ENCODE assay signal across 22 mouse cellular contexts in genomic region chr5:125460574-125460973, GRCm38 (mm10). TPM values are rescaled to one million over a fixed set of nuclear protein-coding genes. Genes with fewer than 3 reads are reported as not detected.
DNase-seq lines count a peak whose midpoint lies in the region; ATAC-seq and TF ChIP-seq lines count a peak whose summit lies in the region.
"Had no signal": no experiment of that assay in that cellular context is flagged by ENCODE, and none has a peak within 500 bp of the region (broad histone marks: within the 10 kb centered on the region; RNA-seq: fewer than 3 reads in every experiment).

No protein-coding gene starts in this region.

- H3K36me3 ChIP-seq in hindbrain, postnatal 0 days (ENCODE audit: insufficient read depth, low read length): 0 out of 2 replicates have a peak, but pooled peaks cover 4% of the 10 kb centered on the region
- peaks cover 2% of the 10 kb centered on the region; the same call in 1 of the 2 replicates for H3K36me3 ChIP-seq in hindbrain, embryonic 16.5 days (ENCODE audit: control insufficient read depth, insufficient read depth, low read length)
- peaks cover 2% of the 10 kb centered on the region; the same call in 1 of the 2 replicates for H3K36me3 ChIP-seq in liver, postnatal 0 days (replicated peaks; ENCODE audit: insufficient read depth, low read length)
- no peaks in the 10 kb centered on the region for H3K36me3 ChIP-seq in stomach, postnatal 0 days (ENCODE audit: control insufficient read depth, insufficient read depth, low read length)

- H3K27ac ChIP-seq in hindbrain, postnatal 0 days: no peak overlapping the region
- no peak overlapping the region for H3K27ac ChIP-seq in hindbrain, embryonic 16.5 days (ENCODE audit: low read depth, low read length)
- no peak overlapping the region for H3K27ac ChIP-seq in liver, postnatal 0 days (ENCODE audit: low read depth)
- H3K27ac ChIP-seq in stomach, postnatal 0 days (replicated peaks): no peak overlapping the region
- H3K27ac ChIP-seq: embryonic facial prominence, embryonic 13.5 days; forebrain, embryonic 15.5 days; hindbrain, embryonic 12.5 days; limb, embryonic 10.5 days; liver, embryonic 15.5 days had no signal

- no peaks in the 10 kb centered on the region for H3K9me3 ChIP-seq in hindbrain, postnatal 0 days (ENCODE audit: low read length)
- no peaks in the 10 kb centered on the region for H3K9me3 ChIP-seq in hindbrain, embryonic 16.5 days (ENCODE audit: control insufficient read depth, low read length)
- no peaks in the 10 kb centered on the region for H3K9me3 ChIP-seq in liver, postnatal 0 days (ENCODE audit: low read length)
- H3K9me3 ChIP-seq in stomach, postnatal 0 days (ENCODE audit: control insufficient read depth, low read length): no peaks in the 10 kb centered on the region
- H3K9me3 ChIP-seq: embryonic facial prominence, embryonic 13.5 days; forebrain, embryonic 15.5 days; hindbrain, embryonic 12.5 days; limb, embryonic 10.5 days; liver, embryonic 15.5 days had no signal

- H3K4me3 ChIP-seq in hindbrain, postnatal 0 days (ENCODE audit: low read length): no peak overlapping the region
- H3K4me3 ChIP-seq in hindbrain, embryonic 16.5 days (ENCODE audit: low read length): no peak overlapping the region
- no peak overlapping the region for H3K4me3 ChIP-seq in liver, postnatal 0 days (ENCODE audit: low read depth, low read length)
- H3K4me3 ChIP-seq in stomach, postnatal 0 days (ENCODE audit: low read depth, low read length): no peak overlapping the region
- H3K4me3 ChIP-seq: embryonic facial prominence, embryonic 13.5 days; forebrain, embryonic 15.5 days; hindbrain, embryonic 12.5 days; limb, embryonic 10.5 days; liver, embryonic 15.5 days had no signal

- no peaks in the 10 kb centered on the region for H3K27me3 ChIP-seq in hindbrain, postnatal 0 days (ENCODE audit: insufficient read depth, low read length)
- no peaks in the 10 kb centered on the region for H3K27me3 ChIP-seq in hindbrain, embryonic 16.5 days (replicated peaks; ENCODE audit: control insufficient read depth, insufficient read depth, low read length)
- no peaks in the 10 kb centered on the region for H3K27me3 ChIP-seq in liver, postnatal 0 days (ENCODE audit: insufficient read depth, low read length)
- H3K27me3 ChIP-seq in stomach, postnatal 0 days (ENCODE audit: control insufficient read depth, insufficient read depth, low read length): no peaks in the 10 kb centered on the region
- H3K27me3 ChIP-seq: CH12.LX; embryonic facial prominence, embryonic 13.5 days; forebrain, embryonic 15.5 days; hindbrain, embryonic 12.5 days; liver, embryonic 15.5 days had no signal

- 84% methylated on average over 3 of the region's 3 CpGs for WGBS in hindbrain, postnatal 0 days
- WGBS in hindbrain, embryonic 16.5 days: 85% methylated on average over 3 of the region's 3 CpGs
- WGBS in liver, postnatal 0 days (ENCODE audit: insufficient replicate concordance): 83% methylated on average over 3 of the region's 3 CpGs
- WGBS in stomach, postnatal 0 days: 81% methylated on average over 3 of the region's 3 CpGs

- DNase-seq in hindbrain, postnatal 0 days (ENCODE audit: low spot score): no peak
- no peak for DNase-seq in liver, postnatal 0 days
- DNase-seq in liver: no peak
- DNase-seq in CD4-positive helper T cell, adult 2 months (ENCODE audit: low read depth, low spot score): peak; percentile 29
- DNase-seq in stomach, postnatal 0 days (ENCODE audit: low spot score): no peak
- DNase-seq in embryo, embryonic 11 days: no peak
- DNase-seq: cerebellum, adult 9-10 months; heart, postnatal 14 days; lung, postnatal 36 days; right cerebral cortex, postnatal 14 days; spleen, adult 18-20 months; thymus, adult 18-20 months had no signal

- H3K4me2 ChIP-seq in hindbrain, postnatal 0 days (ENCODE audit: low read depth, low read length): no peak overlapping the region
- H3K4me2 ChIP-seq in hindbrain, embryonic 16.5 days (ENCODE audit: low read length): no peak overlapping the region
- no peak overlapping the region for H3K4me2 ChIP-seq in liver, postnatal 0 days (ENCODE audit: low read depth, low read length)
- H3K4me2 ChIP-seq in stomach, postnatal 0 days (replicated peaks; ENCODE audit: low read depth): no peak overlapping the region
- H3K4me2 ChIP-seq: embryonic facial prominence, embryonic 13.5 days; forebrain, embryonic 15.5 days; heart, embryonic 11.5 days; hindbrain, embryonic 12.5 days; liver, embryonic 15.5 days had no signal

- no peak overlapping the region for H3K9ac ChIP-seq in hindbrain, postnatal 0 days (replicated peaks; ENCODE audit: low read length)
- H3K9ac ChIP-seq in hindbrain, embryonic 16.5 days (ENCODE audit: low read depth, low read length): no peak overlapping the region
- H3K9ac ChIP-seq in liver, postnatal 0 days (replicated peaks): no peak overlapping the region
- no peak overlapping the region for H3K9ac ChIP-seq in stomach, postnatal 0 days (ENCODE audit: low read length)
- H3K9ac ChIP-seq: embryonic facial prominence, embryonic 13.5 days; forebrain, embryonic 15.5 days; hindbrain, embryonic 12.5 days; liver, embryonic 15.5 days had no signal

- TF ChIP-seq CTCF in hindbrain, postnatal 0 days (IDR thresholded peaks at IDR 0.05; ENCODE audit: low read depth): 0 out of 2 replicates have a peak, but pooled peaks have one; percentile 22
- TF ChIP-seq CTCF in liver, postnatal 0 days (IDR thresholded peaks at IDR 0.05; ENCODE audit: low read depth): peak; percentile 19; the same call in 1 of the 2 replicates
- peak; percentile 42 for TF ChIP-seq CTCF in stomach, postnatal 0 days (IDR thresholded peaks at IDR 0.05; ENCODE audit: low read depth)

- no peak for TF ChIP-seq EP300 in liver, postnatal 0 days (IDR thresholded peaks at IDR 0.05; ENCODE audit: low read depth)
- no peak for TF ChIP-seq EP300 in stomach, postnatal 0 days (optimal IDR thresholded peaks at IDR 0.05)

- 0 out of 2 replicates have a peak, but pooled peaks cover 5% of the 10 kb centered on the region for H3K4me1 ChIP-seq in hindbrain, postnatal 0 days (ENCODE audit: insufficient read depth, low read length)
- peaks cover 4% of the 10 kb centered on the region for H3K4me1 ChIP-seq in hindbrain, embryonic 16.5 days (ENCODE audit: control insufficient read depth, insufficient read depth, low read depth, low read length)
- H3K4me1 ChIP-seq in liver, postnatal 0 days (ENCODE audit: insufficient read depth): peaks cover 10% of the 10 kb centered on the region
- 0 out of 2 replicates have a peak, but pooled peaks cover 2% of the 10 kb centered on the region for H3K4me1 ChIP-seq in stomach, postnatal 0 days (replicated peaks; ENCODE audit: control insufficient read depth, insufficient read depth)

- ATAC-seq in hindbrain, postnatal 0 days: no peak
- ATAC-seq in hindbrain, embryonic 16.5 days: no peak
- no peak for ATAC-seq in liver, postnatal 0 days
- no peak for ATAC-seq in stomach, postnatal 0 days (ENCODE audit: low FRiP score, low TSS enrichment)
- ATAC-seq: forebrain, embryonic 15.5 days; intestine, embryonic 16.5 days; midbrain, embryonic 16.5 days had no signal

RNA-seq across cellular contexts. Expression of gene Aacs, which starts 15.0 kb away (rescaled TPM):
- total RNA-seq in hindbrain, postnatal 0 days (2014; rRNA removed): 124 and 125 TPM in 2 replicates
- 77.3 and 77.6 TPM in 2 replicates for polyA plus RNA-seq in hindbrain, postnatal 0 days (2015; fragmentation: Nextera tagmentation; extraction: Ambion mirVana)
- polyA plus RNA-seq in hindbrain, embryonic 16.5 days (2015; fragmentation: Nextera tagmentation; extraction: Ambion mirVana): 113 and 123 TPM in 2 replicates
- polyA plus RNA-seq in liver, postnatal 0 days (2015; fragmentation: Nextera tagmentation; extraction: Ambion mirVana): 3.8 and 4.6 TPM in 2 replicates
- 39.7 and 41.4 TPM in 2 replicates for polyA plus RNA-seq in stomach, postnatal 0 days (2015; fragmentation: Nextera tagmentation; extraction: Ambion mirVana)

RNA-seq across cellular contexts. Expression of gene Bri3bp, which starts 19.2 kb away (rescaled TPM):
- 89.3 and 91.2 TPM in 2 replicates for total RNA-seq in hindbrain, postnatal 0 days (2014; rRNA removed)
- 41.7 and 44.2 TPM in 2 replicates for polyA plus RNA-seq in hindbrain, postnatal 0 days (2015; fragmentation: Nextera tagmentation; extraction: Ambion mirVana)
- 40.2 and 42.5 TPM in 2 replicates for polyA plus RNA-seq in hindbrain, embryonic 16.5 days (2015; fragmentation: Nextera tagmentation; extraction: Ambion mirVana)
- polyA plus RNA-seq in liver, postnatal 0 days (2015; fragmentation: Nextera tagmentation; extraction: Ambion mirVana): 20.2 and 20.9 TPM in 2 replicates
- 25.3 and 27.9 TPM in 2 replicates for polyA plus RNA-seq in stomach, postnatal 0 days (2015; fragmentation: Nextera tagmentation; extraction: Ambion mirVana)

RNA-seq across cellular contexts. Expression of gene Dhx37, which starts 26.7 kb away (rescaled TPM):
- total RNA-seq in hindbrain, postnatal 0 days (2014; rRNA removed): 15.8 and 27.5 TPM in 2 replicates
- polyA plus RNA-seq in hindbrain, postnatal 0 days (2015; fragmentation: Nextera tagmentation; extraction: Ambion mirVana): 8.0 and 9.8 TPM in 2 replicates
- polyA plus RNA-seq in hindbrain, embryonic 16.5 days (2015; fragmentation: Nextera tagmentation; extraction: Ambion mirVana): 10.2 and 12.0 TPM in 2 replicates
- 3.3 and 3.4 TPM in 2 replicates for polyA plus RNA-seq in liver, postnatal 0 days (2015; fragmentation: Nextera tagmentation; extraction: Ambion mirVana)
- polyA plus RNA-seq in stomach, postnatal 0 days (2015; fragmentation: Nextera tagmentation; extraction: Ambion mirVana): 3.3 and 4.5 TPM in 2 replicates
